Mouse (Mus musculus) lung, postnatal 0 days (tissue): ENCODE measurements around the gene Itprid1. TPM values are rescaled to one million over a fixed set of nuclear protein-coding genes. Genes with fewer than 3 reads are reported as not detected.

ENCODE experiments used
- ATAC-seq: fragments of 200-750 bp; cut with Nextera tagmentation; 2 replicates; pipeline ENCODE4 v1.8.0; 2017; ENCODE audit warnings: moderate library complexity
- DNase-seq: peaks from one replicate; pipeline ENCODE4 v3.0.0-alpha.2; 2016; ENCODE audit warnings: low spot score
- H3K27ac ChIP-seq: fragments of 300-500 bp; sonication (generic); 2 replicates; pipeline ENCODE4 v1.5.1; 2014; ENCODE audit warnings: antibody characterized with exemption, mild to moderate bottlenecking, low read length, mixed read lengths
- H3K27me3 ChIP-seq: fragments of 300-500 bp; sonication (generic); replicated peaks from 2 replicates; pipeline ENCODE4 v1.6.1; 2014; ENCODE audit warnings: low read length, mixed read lengths; ENCODE audit not compliant: insufficient read depth
- H3K36me3 ChIP-seq: fragments of 300-500 bp; sonication (generic); 2 replicates; pipeline ENCODE4 v1.6.1; 2014; ENCODE audit warnings: low read length, mixed read lengths; ENCODE audit not compliant: insufficient read depth
- H3K4me1 ChIP-seq: fragments of 300-500 bp; sonication (generic); 2 replicates; pipeline ENCODE4 v1.6.1; 2014; ENCODE audit warnings: antibody characterized with exemption, low read depth, low read length, mixed read lengths; ENCODE audit not compliant: insufficient read depth
- H3K4me2 ChIP-seq: fragments of 300-500 bp; sonication (generic); replicated peaks from 2 replicates; pipeline ENCODE4 v1.6.1; 2014; ENCODE audit warnings: low read depth, mild to moderate bottlenecking, low read length, moderate library complexity, mixed read lengths
- H3K4me3 ChIP-seq: fragments of 300-500 bp; sonication (generic); 2 replicates; pipeline ENCODE4 v1.5.1; 2014; ENCODE audit warnings: low read depth, low read length
- H3K9ac ChIP-seq: fragments of 300-500 bp; sonication (generic); replicated peaks from 2 replicates; pipeline ENCODE4 v1.6.1; 2014; ENCODE audit warnings: low read depth, mild to moderate bottlenecking
- H3K9me3 ChIP-seq: fragments of 300-500 bp; sonication (generic); 2 replicates; pipeline ENCODE4 v1.6.1; 2016; ENCODE audit warnings: low read length, mixed read lengths
- CTCF ChIP-seq: IDR thresholded peaks from 2 replicates; pipeline ENCODE4 v1.5.1; 2016; ENCODE audit warnings: antibody characterized with exemption, mild to moderate bottlenecking
- EP300 ChIP-seq: IDR thresholded peaks from 2 replicates; pipeline ENCODE4 v1.6.1; 2016; ENCODE audit warnings: antibody characterized with exemption, mild to moderate bottlenecking, control low read depth
- WGBS: fragments of 180-500 bp; shearing (Covaris S2); extraction: QIAGEN DNeasy Blood & Tissue Kit; methylation state at CpG from one replicate; pipeline ENCODE4 v1.1.7; 2014; 5-methylcytosine and 5-hydroxymethylcytosine counted together
- polyA plus RNA-seq: library from polyadenylated mRNA; unstranded; fragments of >200 nt; fragmentation: Nextera tagmentation; extraction: Ambion mirVana; gene quantifications from 2 replicates; pipeline ENCODE4 v1.2.1, GENCODE M21; 2015

Itprid1 gene
- polyA plus RNA-seq, 1 experiment from 2014 or later = 0.49 TPM

- DNase-seq (no peak), ATAC-seq (no peak)
- no peak overlapping the region for H3K4me2 ChIP-seq
- WGBS = 64% methylated on average over 2 of the region's 2 CpGs
- H3K4me1 ChIP-seq = no peaks in the 10 kb centered on the region
- TF ChIP-seq CTCF = no peak
- no peak for TF ChIP-seq EP300
- no peaks in the 10 kb centered on the region for H3K27me3 ChIP-seq
- H3K9ac ChIP-seq = no peak overlapping the region
- H3K9me3 ChIP-seq = no peaks in the 10 kb centered on the region
- H3K27ac ChIP-seq = no peak overlapping the region
- H3K36me3 ChIP-seq = no peaks in the 10 kb centered on the region
- H3K4me3 ChIP-seq = no peak overlapping the region
Observed at GRCm38 (mm10) chr6:55979766-55980165, 143.1 kb downstream of the Itprid1 start.

- TF ChIP-seq CTCF (no peak), EP300 (no peak)
- H3K4me1 ChIP-seq = no peaks in the 10 kb centered on the region
- WGBS = 69% methylated on average over 4 of the region's 4 CpGs
- H3K27me3 ChIP-seq = no peaks in the 10 kb centered on the region
- no peak overlapping the region for H3K27ac ChIP-seq
- no peaks in the 10 kb centered on the region for H3K36me3 ChIP-seq
- no peak for DNase-seq
- ATAC-seq = no peak
- H3K4me3 ChIP-seq = no peak overlapping the region
- H3K4me2 ChIP-seq = no peak overlapping the region
- no peaks in the 10 kb centered on the region for H3K9me3 ChIP-seq
- H3K9ac ChIP-seq = no peak overlapping the region
Observed at GRCm38 (mm10) chr6:56008711-56009110, 172.0 kb downstream of the Itprid1 start.

- TF ChIP-seq CTCF (no peak), EP300 (no peak)
- no peak overlapping the region for H3K4me2 ChIP-seq
- WGBS = 69% methylated on average over 5 of the region's 5 CpGs
- H3K27me3 ChIP-seq = no peaks in the 10 kb centered on the region
- no peaks in the 10 kb centered on the region for H3K4me1 ChIP-seq
- H3K9ac ChIP-seq = no peak overlapping the region
- H3K27ac ChIP-seq = no peak overlapping the region
- DNase-seq (no peak), ATAC-seq (no peak)
- H3K9me3 ChIP-seq = no peaks in the 10 kb centered on the region
- no peaks in the 10 kb centered on the region for H3K36me3 ChIP-seq
- no peak overlapping the region for H3K4me3 ChIP-seq
Observed at GRCm38 (mm10) chr6:56012384-56012783, 175.7 kb downstream of the Itprid1 start.

GRCm38 (mm10) chr6:56017291-56017994 lies 180.7 kb downstream of the Itprid1 start, which contains the start of gene Ppp1r17:
Ppp1r17 (plus strand) TSS chr6:56017497.
- H3K4me1 ChIP-seq = no peaks in the 10 kb centered on the region
- no peak for ATAC-seq
- H3K27ac ChIP-seq = no peak within 1 kb of the TSS
- no peak within 1 kb of the TSS for H3K4me2 ChIP-seq
- 60% methylated on average over 16 of the region's 16 CpGs for WGBS
- no peak within 1 kb of the TSS for H3K9ac ChIP-seq
- TF ChIP-seq CTCF = no peak
- no peak for TF ChIP-seq EP300
- no peaks in the 10 kb centered on the region for H3K27me3 ChIP-seq
- no peak within 1 kb of the TSS for H3K4me3 ChIP-seq
- H3K9me3 ChIP-seq = no peaks in the 10 kb centered on the region
- DNase-seq = no peak
- H3K36me3 ChIP-seq = no peaks in the 10 kb centered on the region

GRCm38 (mm10) chr6:56019632-56020031 lies 182.9 kb downstream of the Itprid1 start:
- Histone ChIP-seq H3K4me3 (no peak overlapping the region), H3K36me3 (no peaks in the 10 kb centered on the region), H3K27ac (no peak overlapping the region), H3K4me1 (no peaks in the 10 kb centered on the region), H3K9ac (no peak overlapping the region), H3K9me3 (no peaks in the 10 kb centered on the region), H3K27me3 (no peaks in the 10 kb centered on the region), H3K4me2 (no peak overlapping the region)
- ATAC-seq (no peak), DNase-seq (no peak)
- WGBS = 17% methylated on average over 2 of the region's 2 CpGs
- no peak for TF ChIP-seq CTCF
- no peak for TF ChIP-seq EP300

GRCm38 (mm10) chr6:56025533-56025932 lies 188.8 kb downstream of the Itprid1 start:
- H3K36me3 ChIP-seq = no peaks in the 10 kb centered on the region
- no peaks in the 10 kb centered on the region for H3K27me3 ChIP-seq
- H3K27ac ChIP-seq = no peak overlapping the region
- H3K4me1 ChIP-seq = no peaks in the 10 kb centered on the region
- no peak overlapping the region for H3K4me2 ChIP-seq
- WGBS = 46% methylated on average over 2 of the region's 2 CpGs
- no peaks in the 10 kb centered on the region for H3K9me3 ChIP-seq
- H3K9ac ChIP-seq = no peak overlapping the region
- DNase-seq (no peak), ATAC-seq (no peak)
- TF ChIP-seq CTCF (0 out of 2 replicates have a peak, but pooled peaks have one; percentile 25), EP300 (no peak)
- H3K4me3 ChIP-seq = no peak overlapping the region

GRCm38 (mm10) chr6:56027318-56027717 lies 190.6 kb downstream of the Itprid1 start:
- Histone ChIP-seq H3K4me2 (no peak overlapping the region), H3K9ac (no peak overlapping the region), H3K4me3 (no peak overlapping the region), H3K9me3 (no peaks in the 10 kb centered on the region), H3K27me3 (no peaks in the 10 kb centered on the region), H3K4me1 (no peaks in the 10 kb centered on the region), H3K27ac (no peak overlapping the region), H3K36me3 (no peaks in the 10 kb centered on the region)
- 49% methylated on average over 6 of the region's 6 CpGs for WGBS
- ATAC-seq = no peak
- TF ChIP-seq CTCF = no peak
- DNase-seq = no peak
